Mouse (Mus musculus) CH12.LX (cell line): ENCODE results near the gene Dcps. TPM values are rescaled to one million over a fixed set of nuclear protein-coding genes. Genes with fewer than 3 reads are reported as not detected.

Experiments
- DNase-seq: peaks from one replicate; pipeline ENCODE4 v3.0.0-alpha.2; 2013; ENCODE audit errors: extremely low read depth
- H3K27ac ChIP-seq: 2 replicates; pipeline ENCODE4 v1.5.1; 2012; ENCODE audit warnings: low read depth, mild to moderate bottlenecking, control low read depth, moderate library complexity; ENCODE audit not compliant: insufficient read depth
- H3K27me3 ChIP-seq: replicated peaks from 2 replicates; pipeline ENCODE3; 2012; ENCODE audit warnings: inconsistent platforms
- H3K36me3 ChIP-seq, 2 experiments: replicated peaks in 1 of 2; 2 replicates each; pipeline versions ENCODE3 to v1.6.1; 2012; ENCODE audit warnings: inconsistent platforms in 1 of 2, low read length in 1 of 2, mild to moderate bottlenecking in 1 of 2, mixed read lengths in 1 of 2, moderate library complexity in 1 of 2; ENCODE audit not compliant: control insufficient read depth in 1 of 2, insufficient read depth in 1 of 2
- H3K4me1 ChIP-seq, 2 experiments: 2 replicates each; pipeline ENCODE4 v1.6.1; 2012; ENCODE audit warnings: inconsistent platforms in 1 of 2, moderate library complexity in 1 of 2; ENCODE audit not compliant: insufficient read depth in 2 of 2, control insufficient read depth in 1 of 2
- H3K4me2 ChIP-seq: 2 replicates; pipeline ENCODE4 v1.6.1; 2012; ENCODE audit warnings: low read depth, mild to moderate bottlenecking, control low read depth; ENCODE audit not compliant: poor library complexity, insufficient read depth, severe bottlenecking
- H3K4me3 ChIP-seq, 3 experiments: fragments of 150-350 bp in 1 of 3; sonication (generic) in 1 of 3; replicated peaks in 1 of 3; 2 replicates each; pipeline versions ENCODE3 to v1.5.1; 2011 to 2012; ENCODE audit warnings: low read depth in 2 of 3, low read length in 2 of 3, mild to moderate bottlenecking in 2 of 3, moderate library complexity in 2 of 3, control low read depth in 1 of 3, improper control_type of control experiment in 1 of 3, inconsistent platforms in 1 of 3, mixed read lengths in 1 of 3; ENCODE audit not compliant: poor library complexity in 1 of 3
- H3K79me2 ChIP-seq: replicated peaks from 2 replicates; pipeline ENCODE4 v1.6.1; 2012; ENCODE audit warnings: mild to moderate bottlenecking, moderate library complexity; ENCODE audit not compliant: control insufficient read depth, poor library complexity, insufficient read depth, severe bottlenecking; ENCODE audit errors: extremely low read depth
- H3K9ac ChIP-seq: 2 replicates; pipeline ENCODE4 v1.6.1; 2012; ENCODE audit warnings: low read depth, mild to moderate bottlenecking, control low read depth, moderate library complexity; ENCODE audit not compliant: insufficient read depth
- H3K9me3 ChIP-seq: replicated peaks from 2 replicates; pipeline ENCODE3; 2012; ENCODE audit warnings: low read length, inconsistent platforms, mixed read lengths
- BHLHE40 ChIP-seq: IDR thresholded peaks from 2 replicates; pipeline ENCODE4 v1.6.1; 2011; ENCODE audit warnings: mild to moderate bottlenecking, low read depth, low read length, improper control_type of control experiment
- CHD1 ChIP-seq: IDR thresholded peaks from 2 replicates; pipeline ENCODE4 v1.6.1; 2012; ENCODE audit warnings: low read depth, low read length, improper control_type of control experiment, inconsistent platforms
- CHD2 ChIP-seq: IDR thresholded peaks from 2 replicates; pipeline ENCODE4 v1.6.1; 2011; ENCODE audit warnings: low read length, improper control_type of control experiment
- CTCF ChIP-seq, 2 experiments: IDR thresholded peaks in 1 of 2; conservative IDR thresholded peaks in 1 of 2; 2 replicates each; pipeline ENCODE4 v1.5.1; 2011 to 2012; ENCODE audit warnings: low read depth in 2 of 2, low read length in 2 of 2, improper control_type of control experiment in 1 of 2, inconsistent platforms in 1 of 2, mild to moderate bottlenecking in 1 of 2, moderate library complexity in 1 of 2
- ELF1 ChIP-seq: IDR thresholded peaks from 2 replicates; pipeline ENCODE4 v1.6.1; 2014; ENCODE audit warnings: low read depth, mild to moderate bottlenecking, inconsistent platforms, low read length, improper control_type of control experiment
- EP300 ChIP-seq: IDR thresholded peaks from 2 replicates; pipeline ENCODE4 v1.6.1; 2011; ENCODE audit warnings: low read length, improper control_type of control experiment
- ETS1 ChIP-seq: conservative IDR thresholded peaks from 2 replicates; pipeline ENCODE4 v1.6.1; 2012; ENCODE audit warnings: low read depth, mild to moderate bottlenecking, inconsistent platforms, low read length, improper control_type of control experiment, moderate library complexity
- GABPA ChIP-seq: IDR thresholded peaks from 2 replicates; pipeline ENCODE4 v1.6.1; 2012; ENCODE audit warnings: low read depth, low read length, improper control_type of control experiment, inconsistent platforms; ENCODE audit not compliant: insufficient replicate concordance
- HCFC1 ChIP-seq: IDR thresholded peaks from 2 replicates; pipeline ENCODE4 v1.6.1; 2012; ENCODE audit warnings: low read depth, mild to moderate bottlenecking, inconsistent platforms, low read length, improper control_type of control experiment
- IRF4 ChIP-seq: IDR thresholded peaks from 2 replicates; pipeline ENCODE4 v1.6.1; 2014; ENCODE audit warnings: low read depth, mild to moderate bottlenecking, inconsistent platforms, low read length, improper control_type of control experiment
- JUN ChIP-seq: IDR thresholded peaks from 2 replicates; pipeline ENCODE4 v1.6.1; 2011; ENCODE audit warnings: low read depth, mild to moderate bottlenecking, low read length, improper control_type of control experiment, moderate library complexity; ENCODE audit not compliant: insufficient read depth
- JUND ChIP-seq: conservative IDR thresholded peaks from 2 replicates; pipeline ENCODE4 v1.6.1; 2011; ENCODE audit warnings: low read depth, low read length, improper control_type of control experiment
- MAFK ChIP-seq: IDR thresholded peaks from 2 replicates; pipeline ENCODE4 v1.6.1; 2011; ENCODE audit warnings: low read length, improper control_type of control experiment; ENCODE audit not compliant: insufficient replicate concordance
- MAX ChIP-seq: IDR thresholded peaks from 2 replicates; pipeline ENCODE4 v1.6.1; 2011; ENCODE audit warnings: low read length, improper control_type of control experiment
- MAZ ChIP-seq: IDR thresholded peaks from 2 replicates; pipeline ENCODE4 v1.6.1; 2012; ENCODE audit warnings: low read depth, mild to moderate bottlenecking, inconsistent platforms, low read length, improper control_type of control experiment, moderate library complexity
- MEF2A ChIP-seq: IDR thresholded peaks from 2 replicates; pipeline ENCODE4 v1.6.1; 2014; ENCODE audit warnings: low read depth, mild to moderate bottlenecking, inconsistent platforms, low read length, improper control_type of control experiment, borderline replicate concordance
- MXI1 ChIP-seq: IDR thresholded peaks from 2 replicates; pipeline ENCODE4 v1.6.1; 2011; ENCODE audit warnings: mild to moderate bottlenecking, low read depth, low read length, improper control_type of control experiment
- NRF1 ChIP-seq: IDR thresholded peaks from 2 replicates; pipeline ENCODE4 v1.6.1; 2014; ENCODE audit warnings: low read depth, mild to moderate bottlenecking, inconsistent platforms, low read length, improper control_type of control experiment, moderate library complexity
- POLR2A ChIP-seq: IDR thresholded peaks from 2 replicates; pipeline ENCODE4 v1.6.1; 2011; ENCODE audit warnings: low read depth, mild to moderate bottlenecking, improper control_type of control experiment, low read length
- RAD21 ChIP-seq: IDR thresholded peaks from 2 replicates; pipeline ENCODE4 v1.6.1; 2011; ENCODE audit warnings: low read depth, mild to moderate bottlenecking, low read length, improper control_type of control experiment, moderate library complexity
- SMC3 ChIP-seq: IDR thresholded peaks from 2 replicates; pipeline ENCODE4 v1.6.1; 2011; ENCODE audit warnings: low read depth, low read length, improper control_type of control experiment
- TBP ChIP-seq: conservative IDR thresholded peaks from 2 replicates; pipeline ENCODE4 v1.6.1; 2011; ENCODE audit warnings: low read depth, low read length, improper control_type of control experiment
- TCF12 ChIP-seq: IDR thresholded peaks from 2 replicates; pipeline ENCODE4 v1.6.1; 2014; ENCODE audit warnings: low read depth, mild to moderate bottlenecking, inconsistent platforms, low read length, improper control_type of control experiment
- UBTF ChIP-seq: IDR thresholded peaks from 2 replicates; pipeline ENCODE4 v1.6.1; 2012; ENCODE audit warnings: low read depth, mild to moderate bottlenecking, inconsistent platforms, low read length, improper control_type of control experiment, moderate library complexity
- USF1 ChIP-seq: IDR thresholded peaks from 2 replicates; pipeline ENCODE4 v1.6.1; 2014; ENCODE audit warnings: low read depth, mild to moderate bottlenecking, inconsistent platforms, low read length, improper control_type of control experiment
- ZKSCAN1 ChIP-seq: IDR thresholded peaks from 2 replicates; pipeline ENCODE4 v1.6.1; 2012; ENCODE audit warnings: low read depth, inconsistent platforms, low read length, improper control_type of control experiment, borderline replicate concordance
- ZMIZ1 ChIP-seq: IDR thresholded peaks from 2 replicates; pipeline ENCODE4 v1.6.1; 2012; ENCODE audit warnings: low read depth, mild to moderate bottlenecking, inconsistent platforms, low read length, improper control_type of control experiment
- ZNF384 ChIP-seq: IDR thresholded peaks from 2 replicates; pipeline ENCODE4 v1.6.1; 2012; ENCODE audit warnings: low read depth, low read length, improper control_type of control experiment, inconsistent platforms
- dilution Hi-C: fragments of 300-500 bp; cut with MboI; formaldehyde crosslinking; loops from 2 replicates; pipeline ENCODE4 v1.14.3; 2020; ENCODE audit warnings: low sequenced_read_pairs; ENCODE audit not compliant: extremely low pct_unique_long_range_greater_than_20kb, extremely low pct_ligation_motif_present
- in situ Hi-C: fragments of 300-500 bp; cut with MboI; formaldehyde crosslinking; loops from 3 replicates; pipeline ENCODE4 v1.14.3; 2019; ENCODE audit warnings: low sequenced_read_pairs, low pct_ligation_motif_present, low pct_unique_long_range_greater_than_20kb, mixed read lengths
- polyA plus RNA-seq: library from polyadenylated mRNA; unstranded; fragments of >175 nt; gene quantifications from 2 replicates; pipeline ENCODE4 v1.2.1, GENCODE M21; 2012; ENCODE audit warnings: low read depth; ENCODE audit not compliant: insufficient read length
- total RNA-seq, 2 experiments: library from RNA; depleted of rRNA; stranded (reverse); fragments of 300-350 nt in 1 of 2; fragments of >200 nt in 1 of 2; gene quantifications; 2 replicates each; pipeline ENCODE4 v1.2.3; 2012 to 2014

The Dcps gene
- total and polyA plus RNA-seq, 3 experiments = 64.3 to 113 (median 94.3) TPM

GRCm38 (mm10) chr9:35158477-35158876, 17.4 kb downstream of the Dcps start:
- Histone ChIP-seq H3K4me1 (peaks cover 6 to 18% of the 10 kb centered on the region in 2 experiments; a peak in 2 of 4 replicates), H3K9ac (no peak overlapping the region), H3K79me2 (no peaks in the 10 kb centered on the region), H3K36me3 (peaks cover 25 to 74% of the 10 kb centered on the region in 2 experiments), H3K4me2 (no peak overlapping the region), H3K9me3 (no peaks in the 10 kb centered on the region), H3K27me3 (no peaks in the 10 kb centered on the region), H3K27ac (no peak overlapping the region), H3K4me3 (no peak overlapping the region)
- in situ Hi-C loops (no loop called here), dilution Hi-C loops (no loop called here)
- TF ChIP-seq USF1 (no peak), GABPA (no peak), CTCF (conservative IDR thresholded peaks at IDR 0.05 in 1 of 2, IDR thresholded peaks at IDR 0.05 in 1 of 2; ENCODE audit: low read depth in 2 of 2, low read length in 2 of 2) (no peak), BHLHE40 (no peak), ZMIZ1 (no peak), NRF1 (no peak), TBP (no peak), JUN (no peak), TCF12 (no peak), UBTF (no peak), SMC3 (no peak), MAX (no peak), MAFK (no peak), EP300 (no peak), ELF1 (no peak), CHD1 (no peak), MEF2A (no peak)
- no peak for DNase-seq

- no peak overlapping the region for H3K4me3 ChIP-seq
- no peaks in the 10 kb centered on the region for H3K9me3 ChIP-seq
- dilution Hi-C loops = no loop called here
- no peak overlapping the region for H3K9ac ChIP-seq
- H3K27me3 ChIP-seq = no peaks in the 10 kb centered on the region
- no peak for TF ChIP-seq GABPA
- no peak for TF ChIP-seq SMC3
- TF ChIP-seq CTCF (conservative IDR thresholded peaks at IDR 0.05 in 1 of 2, IDR thresholded peaks at IDR 0.05 in 1 of 2; ENCODE audit: low read depth in 2 of 2, low read length in 2 of 2) = no peak
- no peak for TF ChIP-seq ELF1
- no peak for TF ChIP-seq MAFK
- TF ChIP-seq HCFC1 = no peak
- no peak for TF ChIP-seq MAX
- no peak for TF ChIP-seq ZKSCAN1
- no peak for TF ChIP-seq POLR2A
- no peak for TF ChIP-seq UBTF
- TF ChIP-seq CHD2 = no peak
- TF ChIP-seq RAD21 = no peak
- no peak for TF ChIP-seq ETS1
- TF ChIP-seq JUN = no peak
- TF ChIP-seq MAZ = no peak
- no peak for TF ChIP-seq IRF4
- TF ChIP-seq MXI1 = no peak
- no peak for TF ChIP-seq ZNF384
- TF ChIP-seq JUND = no peak
- TF ChIP-seq, all 38 proteins: peak for 0
- Histone ChIP-seq H3K4me1 (peaks cover 0 to 4% of the 10 kb centered on the region in 2 experiments; a peak in 1 of 4 replicates), H3K36me3 (peaks cover 15 to 62% of the 10 kb centered on the region in 2 experiments), H3K79me2 (no peaks in the 10 kb centered on the region), H3K27ac (no peak overlapping the region), H3K4me2 (no peak overlapping the region)
- in situ Hi-C loops = no loop called here
- DNase-seq = no peak
Measured at GRCm38 (mm10) chr9:35156862-35157261, 19.0 kb downstream of the Dcps start.
